Mouse (Mus musculus) liver, adult 2 months (tissue): ENCODE measurements at regions not wholly inside any gene's neighbourhood (a gene's known extent, or its start where the extent isn't known, plus 50 kb on each side); places are given as distances from the start of the nearest gene placed in this dataset.

Source experiments
- CTCF ChIP-seq: fragments of 200-500 bp; IDR thresholded peaks from 2 replicates; pipeline ENCODE4 v1.5.1; 2011; ENCODE audit warnings: low read depth, low read length, control low read depth
- POLR2A ChIP-seq: fragments of 200-500 bp; IDR thresholded peaks from 2 replicates; pipeline ENCODE4 v1.6.1; 2011; ENCODE audit warnings: low read length, control low read depth; ENCODE audit not compliant: insufficient read depth; ENCODE audit errors: extremely low read depth

GRCm38 (mm10) chr15:48925940-48926339, 4958.8 kb upstream of the Gm7489 start:
- TF ChIP-seq CTCF (no peak), POLR2A (no peak)
